Mouse (Mus musculus) NIH3T3 (cell line): ENCODE measurements around the gene Npat.

Source experiments
- DNase-seq: peaks from one replicate; pipeline ENCODE4 v3.0.0-alpha.2; 2012; ENCODE audit warnings: low read depth

Gene Npat

DNA sequence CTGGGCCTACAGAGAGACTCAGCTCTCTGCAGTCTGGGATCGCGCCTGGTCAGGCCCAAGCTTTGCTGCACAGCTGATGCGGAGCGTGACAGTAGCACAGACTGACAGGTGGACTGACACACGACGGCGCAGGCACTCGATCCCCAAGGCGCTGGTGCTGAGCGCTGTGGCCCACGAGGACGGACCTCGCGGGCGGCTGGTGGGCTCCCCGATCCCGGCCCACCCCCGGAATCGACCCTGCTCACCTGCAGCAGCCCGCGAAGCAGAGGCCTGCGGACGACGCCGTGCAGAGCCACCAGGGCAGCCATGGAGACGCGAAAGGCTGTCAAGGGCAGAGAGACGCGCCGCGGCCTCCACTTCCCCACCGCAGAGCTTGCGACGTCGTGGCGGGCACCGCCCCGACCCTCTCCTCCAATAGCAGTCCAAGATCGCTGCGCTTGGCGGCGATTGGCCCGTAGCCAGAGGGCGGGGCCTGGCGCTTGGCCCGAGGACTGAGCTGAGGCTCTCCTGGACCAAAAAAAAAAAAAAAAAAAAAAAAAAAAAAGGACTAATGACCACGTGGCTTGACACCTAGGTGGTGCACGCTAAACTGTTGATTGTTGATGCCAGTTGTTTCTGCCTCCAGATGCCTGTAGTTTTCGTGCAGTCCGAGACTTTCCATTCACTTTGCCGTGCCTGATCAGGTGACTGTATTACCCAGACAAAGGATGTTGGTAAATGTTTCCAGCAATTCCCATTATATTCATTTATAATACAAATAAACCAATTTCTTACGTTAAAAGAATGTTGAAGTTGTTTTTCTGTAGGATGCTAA is 73.3 kb downstream of the Npat start, which contains the start of gene Acat1:
Gene Acat1 (minus strand): TSS at position 415 of the 814 bp plus-strand sequence.
- DNase-seq = peak; percentile 95

DNA sequence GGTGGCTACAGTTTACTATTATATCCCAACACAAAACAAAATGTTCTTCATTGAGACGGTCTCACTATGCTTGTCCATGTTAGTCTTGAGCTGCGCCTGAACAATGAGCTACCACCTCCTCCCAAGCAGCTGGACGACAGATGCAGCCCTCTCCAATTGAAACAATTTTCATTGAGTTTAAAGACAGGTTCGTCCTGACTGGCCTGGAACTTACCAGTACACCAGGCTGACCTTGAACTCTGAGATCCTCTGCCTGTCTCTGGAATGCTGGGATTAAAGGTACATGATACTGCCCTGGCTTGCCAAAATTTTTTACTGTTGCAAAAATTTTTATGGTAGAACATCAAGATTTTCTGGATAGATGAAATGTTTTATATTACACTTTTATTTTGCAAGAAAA is 77.4 kb downstream of the Npat start:
- DNase-seq = no peak

- DNase-seq = no peak
These were observed 78.4 kb downstream of the Npat start for GRCm38 (mm10) chr9:53615246-53615645.
